ENCODE assay signal across 12 mouse cellular contexts in genomic region chr5:128935359-128935899, GRCm38 (mm10). TPM values are rescaled to one million over a fixed set of nuclear protein-coding genes. Genes with fewer than 3 reads are reported as not detected.
DNase-seq lines count a peak whose midpoint lies in the region; ATAC-seq and TF ChIP-seq lines count a peak whose summit lies in the region.
"Had no signal": no experiment of that assay in that cellular context is flagged by ENCODE, and none has a peak within 500 bp of the region (broad histone marks: within the 10 kb centered on the region; RNA-seq: fewer than 3 reads in every experiment).

No protein-coding gene starts in this region.

- no peak for TF ChIP-seq EP300 in stomach, postnatal 0 days (optimal IDR thresholded peaks at IDR 0.05)

- no peaks in the 10 kb centered on the region for H3K27me3 ChIP-seq in hindbrain, embryonic 12.5 days
- no peaks in the 10 kb centered on the region for H3K27me3 ChIP-seq in hindbrain, embryonic 10.5 days (ENCODE audit: insufficient read depth, poor library complexity, severe bottlenecking)
- no peaks in the 10 kb centered on the region for H3K27me3 ChIP-seq in stomach, postnatal 0 days (ENCODE audit: control insufficient read depth, insufficient read depth, low read length)
- H3K27me3 ChIP-seq: kidney, embryonic 15.5 days had no signal

- ATAC-seq in hindbrain, embryonic 12.5 days (ENCODE audit: low FRiP score): peak; percentile 52; the same call in 1 of the 2 replicates
- peak; percentile 59; the same call in 1 of the 2 replicates for ATAC-seq in stomach, postnatal 0 days (ENCODE audit: low FRiP score, low TSS enrichment)

- DNase-seq in hindbrain, embryonic 10.5 days (ENCODE audit: low spot score): no peak
- DNase-seq in right cerebral cortex, postnatal 10 days (ENCODE audit: low spot score in 2 of 2): peak; percentile 68 to 75
- no peak for DNase-seq in right cerebral cortex, adult 2 months (ENCODE audit: low spot score in 2 of 2)
- peak; percentile 69 to 77 for DNase-seq in heart, postnatal 14 days
- peak; percentile 56 for DNase-seq in stomach, postnatal 0 days (ENCODE audit: low spot score)
- no peak for DNase-seq in spleen, postnatal 36 days (ENCODE audit: low spot score in 2 of 2)
- DNase-seq in spleen, adult 18-20 months: no peak
- DNase-seq: thymus, postnatal 36 days had no signal

- no peaks in the 10 kb centered on the region for H3K4me1 ChIP-seq in hindbrain, embryonic 12.5 days
- no peaks in the 10 kb centered on the region for H3K4me1 ChIP-seq in hindbrain, embryonic 10.5 days (replicated peaks)
- H3K4me1 ChIP-seq in stomach, postnatal 0 days (replicated peaks; ENCODE audit: control insufficient read depth, insufficient read depth): no peaks in the 10 kb centered on the region
- H3K4me1 ChIP-seq: kidney, embryonic 15.5 days had no signal

- no peak overlapping the region for H3K4me2 ChIP-seq in hindbrain, embryonic 12.5 days (replicated peaks)
- H3K4me2 ChIP-seq in stomach, postnatal 0 days (replicated peaks; ENCODE audit: low read depth): no peak overlapping the region
- H3K4me2 ChIP-seq: kidney, embryonic 15.5 days had no signal

- no peaks in the 10 kb centered on the region for H3K36me3 ChIP-seq in hindbrain, embryonic 12.5 days
- H3K36me3 ChIP-seq in hindbrain, embryonic 10.5 days: no peaks in the 10 kb centered on the region
- H3K36me3 ChIP-seq in stomach, postnatal 0 days (ENCODE audit: control insufficient read depth, insufficient read depth, low read length): no peaks in the 10 kb centered on the region
- H3K36me3 ChIP-seq: G1E; kidney, embryonic 15.5 days had no signal

- 81% methylated on average over 6 of the region's 6 CpGs for WGBS in hindbrain, embryonic 12.5 days
- WGBS in hindbrain, embryonic 10.5 days: 88% methylated on average over 6 of the region's 6 CpGs
- 58% methylated on average over 6 of the region's 6 CpGs for WGBS in stomach, postnatal 0 days

- no peak overlapping the region for H3K4me3 ChIP-seq in hindbrain, embryonic 12.5 days
- H3K4me3 ChIP-seq in hindbrain, embryonic 10.5 days: no peak overlapping the region
- H3K4me3 ChIP-seq in stomach, postnatal 0 days (ENCODE audit: low read depth, low read length): no peak overlapping the region
- H3K4me3 ChIP-seq: kidney, embryonic 15.5 days had no signal

- intact Hi-C loops in heart, postnatal 14 days (cut with DNase I): no loop called here

- TF ChIP-seq CTCF in stomach, postnatal 0 days (IDR thresholded peaks at IDR 0.05; ENCODE audit: low read depth): no peak

- no peaks in the 10 kb centered on the region for H3K9me3 ChIP-seq in hindbrain, embryonic 12.5 days (replicated peaks)
- H3K9me3 ChIP-seq in hindbrain, embryonic 10.5 days: no peaks in the 10 kb centered on the region
- no peaks in the 10 kb centered on the region for H3K9me3 ChIP-seq in stomach, postnatal 0 days (ENCODE audit: control insufficient read depth, low read length)
- H3K9me3 ChIP-seq: kidney, embryonic 15.5 days had no signal

- H3K27ac ChIP-seq in hindbrain, embryonic 12.5 days: no peak overlapping the region
- no peak overlapping the region for H3K27ac ChIP-seq in hindbrain, embryonic 10.5 days
- H3K27ac ChIP-seq in stomach, postnatal 0 days (replicated peaks): no peak overlapping the region
- H3K27ac ChIP-seq: kidney, embryonic 15.5 days had no signal

- no peak overlapping the region for H3K9ac ChIP-seq in hindbrain, embryonic 12.5 days
- no peak overlapping the region for H3K9ac ChIP-seq in stomach, postnatal 0 days (ENCODE audit: low read length)
- H3K9ac ChIP-seq: kidney, embryonic 15.5 days had no signal

RNA-seq across cellular contexts. Expression of gene Rimbp2, which starts 17.9 kb away (rescaled TPM):
- 1.9 and 2.2 TPM in 2 replicates for polyA plus RNA-seq in hindbrain, embryonic 12.5 days (2016; fragmentation: Nextera tagmentation; extraction: Ambion mirVana)
- 0.98 and 1.3 TPM in 2 replicates for polyA plus RNA-seq in hindbrain, embryonic 10.5 days (2016; fragmentation: Nextera tagmentation; extraction: Ambion mirVana)
- not detected for total RNA-seq in heart, postnatal 14 days (2021)
- 0.15 and 0.17 TPM in 2 replicates for polyA plus RNA-seq in stomach, postnatal 0 days (2015; fragmentation: Nextera tagmentation; extraction: Ambion mirVana)
- total RNA-seq: G1E; liver, adult 2 months had no signal
- polyA plus RNA-seq: G1E; liver, adult 2 months had no signal

Comparison
In these comparisons a context has a peak if more than half of its experiments do, and no peak if none do; other contexts are left out.
1. DNase-seq: peak in right cerebral cortex, postnatal 10 days (2 of 2), heart, postnatal 14 days (2 of 2) and stomach, postnatal 0 days (single experiment); none in hindbrain, embryonic 10.5 days (single experiment), right cerebral cortex, adult 2 months (0 of 2), spleen, postnatal 36 days (0 of 2) and spleen, adult 18-20 months (0 of 2).